ENCODE assay signal across 28 mouse cellular contexts in genomic region chr5:15979225-15979624, GRCm38 (mm10). TPM values are rescaled to one million over a fixed set of nuclear protein-coding genes. Genes with fewer than 3 reads are reported as not detected.
"Had no signal": no experiment of that assay in that cellular context is flagged by ENCODE, and none has a peak within 500 bp of the region (broad histone marks: within the 10 kb centered on the region; RNA-seq: fewer than 3 reads in every experiment).

No protein-coding gene starts in this region.

- H3K27ac ChIP-seq: heart, adult 2 months; heart, embryonic 13.5 days; heart, embryonic 15.5 days; hindbrain, embryonic 10.5 days; hindbrain, embryonic 12.5 days; hindbrain, embryonic 15.5 days; intestine, embryonic 15.5 days; layer of hippocampus, adult 2 months; left cerebral cortex, adult 2 months; limb, embryonic 10.5 days; limb, embryonic 12.5 days; liver, embryonic 13.5 days; liver, embryonic 15.5 days had no signal

- DNase-seq: gastrocnemius, postnatal 10 days; gastrocnemius, postnatal 25 days; heart, adult 2 months; heart, postnatal 14 days; heart, postnatal 4 days; kidney, adult 18-20 months; kidney, postnatal 25 days; kidney, postnatal 4 days; liver; liver, embryonic 13.5 days; liver, postnatal 0 days; lung, adult 2 months had no signal

- ATAC-seq: inflammation-experienced regulatory T-cells, adult 6 months; intestine, embryonic 15.5 days; intestine, postnatal 0 days; liver, postnatal 0 days had no signal

- H3K36me3 ChIP-seq: heart, embryonic 13.5 days; heart, embryonic 15.5 days; hindbrain, embryonic 10.5 days; hindbrain, embryonic 12.5 days; hindbrain, embryonic 15.5 days; intestine, embryonic 15.5 days; limb, embryonic 10.5 days; limb, embryonic 12.5 days; liver, embryonic 13.5 days; liver, embryonic 15.5 days had no signal

- H3K27me3 ChIP-seq: heart, embryonic 13.5 days; heart, embryonic 15.5 days; intestine, embryonic 15.5 days; limb, embryonic 12.5 days; liver, embryonic 13.5 days; liver, embryonic 15.5 days had no signal

- H3K4me1 ChIP-seq: intestine, embryonic 15.5 days; liver, embryonic 13.5 days; liver, embryonic 15.5 days had no signal

- H3K4me2 ChIP-seq: heart, embryonic 11.5 days; heart, embryonic 13.5 days; heart, embryonic 15.5 days; hindbrain, embryonic 12.5 days; hindbrain, embryonic 15.5 days; intestine, embryonic 15.5 days; limb, embryonic 12.5 days; liver, embryonic 11.5 days; liver, embryonic 13.5 days; liver, embryonic 15.5 days had no signal

- H3K4me3 ChIP-seq: heart, adult 2 months; heart, embryonic 13.5 days; heart, embryonic 15.5 days; hindbrain, embryonic 10.5 days; hindbrain, embryonic 12.5 days; hindbrain, embryonic 15.5 days; intestine, embryonic 15.5 days; layer of hippocampus, adult 2 months; left cerebral cortex, adult 2 months; limb, embryonic 10.5 days; limb, embryonic 12.5 days; liver, embryonic 13.5 days; liver, embryonic 15.5 days had no signal

- H3K9me3 ChIP-seq: heart, embryonic 13.5 days; heart, embryonic 15.5 days; hindbrain, embryonic 10.5 days; hindbrain, embryonic 12.5 days; hindbrain, embryonic 15.5 days; intestine, embryonic 15.5 days; limb, embryonic 10.5 days; limb, embryonic 12.5 days; liver, embryonic 13.5 days; liver, embryonic 15.5 days had no signal

- H3K9ac ChIP-seq: heart, embryonic 13.5 days; heart, embryonic 15.5 days; hindbrain, embryonic 12.5 days; hindbrain, embryonic 15.5 days; intestine, embryonic 15.5 days; limb, embryonic 12.5 days; liver, embryonic 13.5 days; liver, embryonic 15.5 days; liver, postnatal 0 days had no signal

RNA-seq across cellular contexts. Expression of gene Cacna2d1, which starts 44.7 kb away (rescaled TPM):
- total RNA-seq: granulocyte monocyte progenitor cell, adult 5-6 weeks had no signal
- polyA plus RNA-seq: inflammation-experienced regulatory T-cells, adult 6 months had no signal
